Mouse (Mus musculus): Measurements from ENCODE around the gene Akr1b7. TPM values are rescaled to one million over a fixed set of nuclear protein-coding genes. Genes with fewer than 3 reads are reported as not detected.
A peak's percentile ranks its signal among the peaks of the same experiment; 100 is the strongest.

Gene Akr1b7
- total RNA-seq (2012; rRNA removed), result 0.08 TPM in 2 replicates
- total RNA-seq (2014; rRNA removed), result not detected in 2 replicates
- not detected in 2 replicates for polyA plus RNA-seq (2012; ENCODE audit: insufficient read length, low read depth)

- peak within 1 kb of the TSS in 1 of 3 experiments; percentile 8 for H3K4me3 ChIP-seq (replicated peaks in 1 of 3; ENCODE audit: low read depth in 2 of 3, low read length in 2 of 3, poor library complexity in 1 of 3)
- peaks cover 0 to 8% of the 10 kb centered on the region in 2 experiments; a peak in 2 of 4 replicates for H3K4me1 ChIP-seq (ENCODE audit: control insufficient read depth in 1 of 2, insufficient read depth in 2 of 2)
- no peak for TF ChIP-seq MAZ (IDR thresholded peaks at IDR 0.05; ENCODE audit: low read depth, low read length)
- H3K9ac ChIP-seq (ENCODE audit: insufficient read depth, low read depth), result peak within 1 kb of the TSS; percentile 71
- H3K79me2 ChIP-seq (replicated peaks; ENCODE audit: control insufficient read depth, extremely low read depth, insufficient read depth, poor library complexity, severe bottlenecking), result no peaks in the 10 kb centered on the region
- H3K9me3 ChIP-seq (replicated peaks; ENCODE audit: low read length), result peaks cover 3% of the 10 kb centered on the region
- no peaks in the 10 kb centered on the region for H3K36me3 ChIP-seq (replicated peaks in 1 of 2; ENCODE audit: control insufficient read depth in 1 of 2, insufficient read depth in 1 of 2, low read length in 1 of 2)
- DNase-seq (ENCODE audit: extremely low read depth), result no peak
- H3K27ac ChIP-seq (ENCODE audit: insufficient read depth, low read depth), result no peak within 1 kb of the TSS
- peak within 1 kb of the TSS; percentile 55 for H3K4me2 ChIP-seq (ENCODE audit: insufficient read depth, low read depth, poor library complexity, severe bottlenecking)
- H3K27me3 ChIP-seq (replicated peaks), result no peaks in the 10 kb centered on the region
- in situ Hi-C loops (cut with MboI; ENCODE audit: low pct_ligation_motif_present, low pct_unique_long_range_greater_than_20kb, low sequenced_read_pairs) (no loop called here), dilution Hi-C loops (cut with MboI; ENCODE audit: extremely low pct_ligation_motif_present, extremely low pct_unique_long_range_greater_than_20kb, low sequenced_read_pairs) (no loop called here)
Measured at GRCm38 (mm10) chr6:34412023-34412422, at the start of gene Akr1b7. Gene Akr1b7, plus strand, starts transcription at chr6:34412334.

- DNase-seq (ENCODE audit: extremely low read depth), result no peak
- H3K27me3 ChIP-seq (replicated peaks), result no peaks in the 10 kb centered on the region
- in situ Hi-C loops (cut with MboI; ENCODE audit: low pct_ligation_motif_present, low pct_unique_long_range_greater_than_20kb, low sequenced_read_pairs), result no loop called here
- H3K79me2 ChIP-seq (replicated peaks; ENCODE audit: control insufficient read depth, extremely low read depth, insufficient read depth, poor library complexity, severe bottlenecking), result no peaks in the 10 kb centered on the region
- dilution Hi-C loops (cut with MboI; ENCODE audit: extremely low pct_ligation_motif_present, extremely low pct_unique_long_range_greater_than_20kb, low sequenced_read_pairs), result no loop called here
- H3K9ac ChIP-seq (ENCODE audit: insufficient read depth, low read depth), result no peak overlapping the region
- TF ChIP-seq SMC3 (IDR thresholded peaks at IDR 0.05; ENCODE audit: low read depth, low read length) (peak; percentile 7; the same call in 1 of the 2 replicates), POLR2AphosphoS2 (IDR thresholded peaks at IDR 0.05; ENCODE audit: low read depth, low read length) (no peak), ZNF384 (IDR thresholded peaks at IDR 0.05; ENCODE audit: low read depth, low read length) (no peak), ETS1 (conservative IDR thresholded peaks at IDR 0.05; ENCODE audit: low read depth, low read length) (no peak), USF1 (IDR thresholded peaks at IDR 0.05; ENCODE audit: low read depth, low read length) (no peak), NELFE (IDR thresholded peaks at IDR 0.05; ENCODE audit: low read depth, low read length) (no peak), TCF12 (IDR thresholded peaks at IDR 0.05; ENCODE audit: low read depth, low read length) (no peak), GABPA (IDR thresholded peaks at IDR 0.05; ENCODE audit: insufficient replicate concordance, low read depth, low read length) (no peak), MAX (IDR thresholded peaks at IDR 0.05; ENCODE audit: low read length) (no peak), MXI1 (IDR thresholded peaks at IDR 0.05; ENCODE audit: low read depth, low read length) (no peak), E2F4 (IDR thresholded peaks at IDR 0.05; ENCODE audit: insufficient replicate concordance, low read depth, low read length) (no peak), CTCF (conservative IDR thresholded peaks at IDR 0.05 in 1 of 2, IDR thresholded peaks at IDR 0.05 in 1 of 2; ENCODE audit: low read depth in 2 of 2, low read length in 2 of 2) (peak in 1 of 2 experiments; percentile 26; a peak in 2 of 4 replicates), CHD2 (IDR thresholded peaks at IDR 0.05; ENCODE audit: low read length) (no peak)
- no peak overlapping the region for H3K27ac ChIP-seq (ENCODE audit: insufficient read depth, low read depth)
- no peaks in the 10 kb centered on the region for H3K36me3 ChIP-seq (replicated peaks in 1 of 2; ENCODE audit: control insufficient read depth in 1 of 2, insufficient read depth in 1 of 2, low read length in 1 of 2)
- no peak overlapping the region for H3K4me2 ChIP-seq (ENCODE audit: insufficient read depth, low read depth, poor library complexity, severe bottlenecking)
- no peak overlapping the region for H3K4me3 ChIP-seq (replicated peaks in 1 of 3; ENCODE audit: low read depth in 2 of 3, low read length in 2 of 3, poor library complexity in 1 of 3)
- no peaks in the 10 kb centered on the region for H3K9me3 ChIP-seq (replicated peaks; ENCODE audit: low read length)
- H3K4me1 ChIP-seq (ENCODE audit: control insufficient read depth in 1 of 2, insufficient read depth in 2 of 2), result peaks cover 0 to 20% of the 10 kb centered on the region in 2 experiments; a peak in 2 of 4 replicates
Measured at GRCm38 (mm10) chr6:34364217-34365136, 47.7 kb upstream of the Akr1b7 start.

Data from CH12.LX (cell line).